Mouse (Mus musculus) kidney, postnatal 0 days (tissue): Measurements from ENCODE around the gene Opn1sw. TPM values are rescaled to one million over a fixed set of nuclear protein-coding genes. Genes with fewer than 3 reads are reported as not detected.
"Not testable (repeated sequence)": the region's sequence is repeated elsewhere in the genome, so short reads cannot be mapped to it uniquely, and the experiment has no call there.

Experiments used
- ATAC-seq: fragments of 200-750 bp; cut with Nextera tagmentation; replicated peaks from 2 replicates; pipeline ENCODE4 v1.8.0; 2017; ENCODE audit warnings: low read depth, moderate number of reproducible peaks, moderate TSS enrichment, moderate library complexity; ENCODE audit not compliant: low FRiP score
- DNase-seq: peaks from one replicate; pipeline ENCODE4 v3.0.0-alpha.2; 2016; ENCODE audit warnings: low spot score
- H3K27ac ChIP-seq: fragments of 300-500 bp; sonication (generic); 2 replicates; pipeline ENCODE4 v1.5.1; 2014; ENCODE audit warnings: mild to moderate bottlenecking
- H3K27me3 ChIP-seq: fragments of 300-500 bp; sonication (generic); 2 replicates; pipeline ENCODE4 v1.6.1; 2014; ENCODE audit warnings: low read length, mixed read lengths; ENCODE audit not compliant: insufficient read depth
- H3K36me3 ChIP-seq: fragments of 300-500 bp; sonication (generic); 2 replicates; pipeline ENCODE4 v1.6.1; 2014; ENCODE audit warnings: low read length, mixed read lengths; ENCODE audit not compliant: insufficient read depth
- H3K4me1 ChIP-seq: fragments of 300-500 bp; sonication (generic); replicated peaks from 2 replicates; pipeline ENCODE4 v1.6.1; 2014; ENCODE audit warnings: antibody characterized with exemption, low read length, mixed read lengths; ENCODE audit not compliant: insufficient read depth
- H3K4me2 ChIP-seq: fragments of 300-500 bp; sonication (generic); 2 replicates; pipeline ENCODE4 v1.6.1; 2014; ENCODE audit warnings: mild to moderate bottlenecking, low read length, moderate library complexity, mixed read lengths
- H3K4me3 ChIP-seq: fragments of 300-500 bp; sonication (generic); replicated peaks from 2 replicates; pipeline ENCODE4 v1.5.1; 2014; ENCODE audit warnings: low read depth, low read length
- H3K9ac ChIP-seq: fragments of 300-500 bp; sonication (generic); 2 replicates; pipeline ENCODE4 v1.6.1; 2014; ENCODE audit warnings: low read depth, low read length
- H3K9me3 ChIP-seq: fragments of 300-500 bp; sonication (generic); replicated peaks from 2 replicates; pipeline ENCODE4 v1.6.1; 2016; ENCODE audit warnings: low read length, inconsistent platforms, mixed read lengths
- CTCF ChIP-seq: IDR thresholded peaks from 2 replicates; pipeline ENCODE4 v1.5.1; 2016; ENCODE audit warnings: antibody characterized with exemption, low read depth, mild to moderate bottlenecking, moderate library complexity
- WGBS: fragments of 180-500 bp; shearing (Covaris S2); extraction: QIAGEN DNeasy Blood & Tissue Kit; methylation state at CpG from one replicate; pipeline ENCODE4 v1.1.7; 2014; 5-methylcytosine and 5-hydroxymethylcytosine counted together
- microRNA-seq: library from miRNA; unstranded; fragments of <30 nt; microRNA quantifications from one replicate; pipeline ENCODE4, GENCODE M21; 2016
- polyA plus RNA-seq: library from polyadenylated mRNA; unstranded; fragments of >200 nt; fragmentation: Nextera tagmentation; extraction: Ambion mirVana; gene quantifications from 2 replicates; pipeline ENCODE4 v1.2.1, GENCODE M21; 2015

The Opn1sw gene
- polyA plus RNA-seq, 1 experiment from 2014 or later: 0.47 TPM

GRCm38 (mm10) chr6:29348371-29348724 is 39.9 kb downstream of the Opn1sw start:
- H3K9me3 ChIP-seq: no peaks in the 10 kb centered on the region
- peak overlapping the region; percentile 83 for H3K27ac ChIP-seq
- no peaks in the 10 kb centered on the region for H3K36me3 ChIP-seq
- WGBS: under 1% methylated on average over 15 of the region's 15 CpGs
- H3K9ac ChIP-seq: peak overlapping the region; percentile 97
- no peak for ATAC-seq
- peak overlapping the region; percentile 98 for H3K4me3 ChIP-seq
- peak; percentile 60 for DNase-seq
- H3K4me2 ChIP-seq: peak overlapping the region; percentile 62
- 0 out of 2 replicates have a peak, but pooled peaks cover 3% of the 10 kb centered on the region for H3K4me1 ChIP-seq
- no peak for TF ChIP-seq CTCF
- H3K27me3 ChIP-seq: no peaks in the 10 kb centered on the region

- DNase-seq (peak; percentile 99), ATAC-seq (peak; percentile 100)
- H3K36me3 ChIP-seq: no peaks in the 10 kb centered on the region
- H3K9ac ChIP-seq: peak within 1 kb of the TSS; percentile 97
- H3K27ac ChIP-seq: peak within 1 kb of the TSS; percentile 83
- H3K9me3 ChIP-seq: no peaks in the 10 kb centered on the region
- H3K27me3 ChIP-seq: no peaks in the 10 kb centered on the region
- under 1% methylated on average over 55 of the region's 55 CpGs for WGBS
- peak within 1 kb of the TSS; percentile 62 for H3K4me2 ChIP-seq
- TF ChIP-seq CTCF: no peak
- 0 out of 2 replicates have a peak, but pooled peaks cover 3% of the 10 kb centered on the region for H3K4me1 ChIP-seq
- peak within 1 kb of the TSS; percentile 98 for H3K4me3 ChIP-seq
These were observed 40.5 kb downstream of the Opn1sw start, which contains the start of gene Calu for GRCm38 (mm10) chr6:29347665-29348370. Gene Calu (plus strand): TSS chr6:29348069.

DNA sequence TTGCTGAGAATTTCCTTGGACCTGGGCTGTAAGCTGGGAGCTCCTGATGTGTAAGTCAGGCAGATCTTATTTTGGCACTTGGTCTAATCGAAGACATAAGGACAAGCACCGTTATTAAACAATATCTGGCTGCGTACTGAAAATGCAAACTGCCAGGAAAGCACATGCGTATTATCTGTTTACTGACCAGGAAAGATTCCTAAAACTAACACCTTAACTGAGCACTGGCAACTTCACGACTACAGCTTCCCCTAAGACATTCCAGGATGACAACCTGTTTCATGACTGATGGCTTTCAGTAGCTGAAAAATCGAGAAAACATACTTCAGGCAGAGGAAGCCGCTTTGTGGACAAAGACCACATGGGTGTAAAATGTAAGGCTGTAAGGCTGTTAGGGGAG is 41.1 kb downstream of the Opn1sw start:
- TF ChIP-seq CTCF: no peak
- DNase-seq (no peak), ATAC-seq (no peak)
- Histone ChIP-seq H3K27me3 (no peaks in the 10 kb centered on the region), H3K9ac (peak overlapping the region; percentile 97), H3K4me1 (0 out of 2 replicates have a peak, but pooled peaks cover 3% of the 10 kb centered on the region), H3K36me3 (no peaks in the 10 kb centered on the region), H3K9me3 (no peaks in the 10 kb centered on the region), H3K4me2 (peak overlapping the region; percentile 60), H3K27ac (peak overlapping the region; percentile 83), H3K4me3 (peak overlapping the region; percentile 98)
- 38% methylated on average over 7 of the region's 7 CpGs for WGBS

DNA sequence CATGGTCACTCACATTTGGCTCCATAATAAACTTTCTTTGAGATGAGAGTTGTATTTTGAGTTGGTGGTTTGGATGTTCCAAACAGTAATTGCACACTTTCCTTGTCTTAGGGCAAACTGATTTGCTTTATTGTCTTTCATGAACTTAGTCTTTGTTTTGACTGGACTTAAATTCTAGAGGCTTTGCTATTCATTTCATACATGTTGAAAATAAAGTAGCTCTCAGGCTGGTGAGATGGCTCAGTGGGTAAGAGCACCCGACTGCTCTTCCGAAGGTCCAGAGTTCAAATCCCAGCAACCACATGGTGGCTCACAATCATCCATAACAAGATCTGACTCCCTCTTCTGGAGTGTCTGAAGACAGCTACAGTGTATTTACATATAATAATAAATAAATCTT is 41.8 kb downstream of the Opn1sw start:
- not testable (repeated sequence) for H3K27ac ChIP-seq, H3K27me3 ChIP-seq, ATAC-seq, H3K4me3 ChIP-seq, H3K36me3 ChIP-seq, DNase-seq, H3K4me2 ChIP-seq, H3K9me3 ChIP-seq, H3K9ac ChIP-seq, H3K4me1 ChIP-seq
- 95% methylated on average over 2 of the region's 2 CpGs for WGBS

GRCm38 (mm10) chr6:29329514-29329913 is 58.8 kb downstream of the Opn1sw start:
- H3K4me2 ChIP-seq: no peak overlapping the region
- no peak overlapping the region for H3K27ac ChIP-seq
- DNase-seq: peak; percentile 37
- no peaks in the 10 kb centered on the region for H3K36me3 ChIP-seq
- H3K4me1 ChIP-seq: no peaks in the 10 kb centered on the region
- TF ChIP-seq CTCF: no peak
- WGBS: 41% methylated on average over 4 of the region's 4 CpGs
- H3K27me3 ChIP-seq: no peaks in the 10 kb centered on the region
- no peak overlapping the region for H3K4me3 ChIP-seq
- H3K9me3 ChIP-seq: no peaks in the 10 kb centered on the region
- no peak overlapping the region for H3K9ac ChIP-seq
- 0 out of 2 replicates have a peak, but pooled peaks have one; percentile 43 for ATAC-seq

DNA sequence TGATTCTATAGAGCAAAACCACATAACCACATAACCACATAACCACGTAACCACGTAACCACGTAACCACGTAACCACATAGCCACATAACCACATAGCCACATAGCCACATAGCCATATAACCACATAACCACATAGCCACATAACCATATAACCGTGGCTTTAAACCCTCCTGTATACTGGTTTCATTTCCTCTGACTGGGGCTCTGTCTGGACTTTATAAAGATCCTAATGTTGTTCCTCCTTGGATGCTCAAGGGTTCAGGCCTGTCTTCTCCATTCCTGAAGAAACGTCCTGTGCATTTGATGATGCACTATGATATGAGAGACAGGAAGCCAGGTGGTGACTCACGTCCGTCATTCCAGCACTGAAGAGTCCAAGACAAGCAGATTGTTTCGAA is 61.3 kb downstream of the Opn1sw start:
- 87% methylated on average over 9 of the region's 9 CpGs for WGBS

More for the DNA sequence above, 61.3 kb downstream of the Opn1sw start:
- Histone ChIP-seq H3K4me1 (no peaks in the 10 kb centered on the region), H3K9ac (no peak overlapping the region), H3K4me3 (no peak overlapping the region), H3K4me2 (no peak overlapping the region), H3K9me3 (no peaks in the 10 kb centered on the region), H3K27me3 (no peaks in the 10 kb centered on the region), H3K27ac (no peak overlapping the region), H3K36me3 (no peaks in the 10 kb centered on the region)
- TF ChIP-seq CTCF: no peak
- DNase-seq (no peak), ATAC-seq (no peak)

Small RNA genes within 50 kb of the gene (microRNA-seq; reads per million reads assigned to microRNA genes)
- gene Gm26220: not detected
- not detected for gene Gm44354

Other genes starting within 250 kb of the Opn1sw start
- 26.6 and 30.9 TPM in 2 replicates for gene Rbm28, start 223.5 kb downstream of the Opn1sw start, polyA plus RNA-seq
- 0.50 and 0.76 TPM in 2 replicates for gene Prrt4, start 208.9 kb downstream of the Opn1sw start, polyA plus RNA-seq
- 26.3 and 28.0 TPM in 2 replicates for gene Impdh1, start 172.1 kb downstream of the Opn1sw start, polyA plus RNA-seq
- 32.8 and 34.2 TPM in 2 replicates for gene Hilpda, start 116.0 kb downstream of the Opn1sw start, polyA plus RNA-seq
- gene Fam71f2, start 108.9 kb downstream of the Opn1sw start, polyA plus RNA-seq: 0.29 and 0.60 TPM in 2 replicates
- not detected in 2 replicates for gene Fam71f1, start 69.3 kb downstream of the Opn1sw start, polyA plus RNA-seq
- 271 and 306 TPM in 2 replicates for gene Calu, start 40.4 kb downstream of the Opn1sw start, polyA plus RNA-seq
- gene Ccdc136, start 7.8 kb upstream of the Opn1sw start, polyA plus RNA-seq: 12.1 and 13.8 TPM in 2 replicates
- 2.5 and 2.8 TPM in 2 replicates for gene Flnc, start 44.8 kb upstream of the Opn1sw start, polyA plus RNA-seq
- 461 and 485 TPM in 2 replicates for gene Atp6v1f, start 79.2 kb upstream of the Opn1sw start, polyA plus RNA-seq
- gene Atp6v1fnb, start 83.0 kb upstream of the Opn1sw start, polyA plus RNA-seq: not detected in 2 replicates
- gene Kcp, start 119.5 kb upstream of the Opn1sw start, polyA plus RNA-seq: 17.1 and 19.1 TPM in 2 replicates
- 3.7 and 4.7 TPM in 2 replicates for gene Irf5, start 138.2 kb upstream of the Opn1sw start, polyA plus RNA-seq
- gene Tnpo3, start 221.4 kb upstream of the Opn1sw start, polyA plus RNA-seq: 56.0 and 60.2 TPM in 2 replicates